Mouse (Mus musculus): ENCODE results near the gene Fads1. TPM values are rescaled to one million over a fixed set of nuclear protein-coding genes. Genes with fewer than 3 reads are reported as not detected.

Gene Fads1
- polyA plus RNA-seq, 1 experiment: 20.4 TPM

- 83% methylated on average over 4 of the region's 4 CpGs for WGBS
Measured at GRCm38 (mm10) chr19:10174956-10175355, 7.7 kb upstream of the Fads1 start.

GRCm38 (mm10) chr19:10176477-10176876 lies 6.2 kb upstream of the Fads1 start:
- no peak for DNase-seq (ENCODE audit: low read depth, low spot score)
- WGBS: 94% methylated on average over 1 of the region's 1 CpGs

More at GRCm38 (mm10) chr19:10174956-10175355, 7.7 kb upstream of the Fads1 start:
- no peak for DNase-seq (ENCODE audit: low read depth, low spot score)

GRCm38 (mm10) chr19:10176941-10177372 lies 5.7 kb upstream of the Fads1 start:
- WGBS: 56% methylated on average over 7 of the region's 7 CpGs
- DNase-seq (ENCODE audit: low read depth, low spot score): no peak

- no peak for DNase-seq (ENCODE audit: low read depth, low spot score)
- 92% methylated on average over 7 of the region's 7 CpGs for WGBS
Measured at GRCm38 (mm10) chr19:10181225-10181624, 1.5 kb upstream of the Fads1 start.

GRCm38 (mm10) chr19:10182142-10182541 lies 546 bp upstream of the Fads1 start:
- no peak for DNase-seq (ENCODE audit: low read depth, low spot score)
- 18% methylated on average over 7 of the region's 7 CpGs for WGBS

- DNase-seq (ENCODE audit: low read depth, low spot score): no peak
- 3% methylated on average over 35 of the region's 35 CpGs for WGBS
Measured at GRCm38 (mm10) chr19:10183299-10183983, 753 bp downstream of the Fads1 start.

- DNase-seq (ENCODE audit: low read depth, low spot score): no peak
- 33% methylated on average over 12 of the region's 12 CpGs for WGBS
Measured at GRCm38 (mm10) chr19:10184096-10184495, 1.4 kb downstream of the Fads1 start.

GRCm38 (mm10) chr19:10185876-10186275 lies 3.2 kb downstream of the Fads1 start:
- DNase-seq (ENCODE audit: low read depth, low spot score): no peak
- WGBS: 90% methylated on average over 3 of the region's 3 CpGs

GRCm38 (mm10) chr19:10186569-10186968 lies 3.9 kb downstream of the Fads1 start:
- 95% methylated on average over 8 of the region's 8 CpGs for WGBS
- DNase-seq (ENCODE audit: low read depth, low spot score): no peak

- DNase-seq (ENCODE audit: low read depth, low spot score): no peak
- WGBS: 36% methylated on average over 10 of the region's 10 CpGs
Measured at GRCm38 (mm10) chr19:10188281-10188811, 5.7 kb downstream of the Fads1 start.

- no peak for DNase-seq (ENCODE audit: low read depth, low spot score)
- WGBS: 85% methylated on average over 6 of the region's 6 CpGs
Measured at GRCm38 (mm10) chr19:10189022-10189421, 6.3 kb downstream of the Fads1 start.

- DNase-seq (ENCODE audit: low read depth, low spot score): no peak
- WGBS: 55% methylated on average over 8 of the region's 8 CpGs
Measured at GRCm38 (mm10) chr19:10189940-10190339, 7.3 kb downstream of the Fads1 start.

GRCm38 (mm10) chr19:10190796-10191195 lies 8.1 kb downstream of the Fads1 start:
- DNase-seq (ENCODE audit: low read depth, low spot score): no peak
- 18% methylated on average over 2 of the region's 2 CpGs for WGBS

GRCm38 (mm10) chr19:10191326-10191725 lies 8.6 kb downstream of the Fads1 start:
- no peak for DNase-seq (ENCODE audit: low read depth, low spot score)
- 77% methylated on average over 7 of the region's 7 CpGs for WGBS

- WGBS: 85% methylated on average over 11 of the region's 11 CpGs
- DNase-seq (ENCODE audit: low read depth, low spot score): no peak
Measured at GRCm38 (mm10) chr19:10194337-10194736, 11.6 kb downstream of the Fads1 start.

GRCm38 (mm10) chr19:10195252-10195651 lies 12.6 kb downstream of the Fads1 start:
- 55% methylated on average over 5 of the region's 5 CpGs for WGBS
- DNase-seq (ENCODE audit: low read depth, low spot score): no peak

GRCm38 (mm10) chr19:10197130-10197529 lies 14.4 kb downstream of the Fads1 start:
- DNase-seq (ENCODE audit: low read depth, low spot score): no peak
- 97% methylated on average over 4 of the region's 4 CpGs for WGBS

GRCm38 (mm10) chr19:10198286-10198685 lies 15.6 kb downstream of the Fads1 start:
- 68% methylated on average over 2 of the region's 2 CpGs for WGBS
- DNase-seq (ENCODE audit: low read depth, low spot score): no peak

GRCm38 (mm10) chr19:10198723-10199122 lies 16.0 kb downstream of the Fads1 start:
- WGBS: 15% methylated on average over 3 of the region's 3 CpGs
- no peak for DNase-seq (ENCODE audit: low read depth, low spot score)

GRCm38 (mm10) chr19:10203146-10203847 lies 20.6 kb downstream of the Fads1 start:
- DNase-seq (ENCODE audit: low read depth, low spot score): no peak
- WGBS: under 1% methylated on average over 23 of the region's 23 CpGs

Data from large intestine, adult 2 months (tissue).